Mouse (Mus musculus): ENCODE results near the gene Anxa9. TPM values are rescaled to one million over a fixed set of nuclear protein-coding genes. Genes with fewer than 3 reads are reported as not detected.

The Anxa9 gene
- total and polyA plus RNA-seq, 2 experiments from 2014 or later = 0.27 to 0.32 TPM

GRCm38 (mm10) chr3:95315094-95315843 is 8.3 kb upstream of the Anxa9 start:
- Histone ChIP-seq H3K9me3 (ENCODE audit: low read length) (no peaks in the 10 kb centered on the region), H3K4me2 (ENCODE audit: low read depth, low read length, poor library complexity, severe bottlenecking) (peak overlapping the region; percentile 76), H3K27ac (ENCODE audit: low read depth, low read length) (peak overlapping the region; percentile 94), H3K27me3 (ENCODE audit: insufficient read depth, low read length) (no peaks in the 10 kb centered on the region), H3K9ac (replicated peaks; ENCODE audit: low read length, poor library complexity, severe bottlenecking) (peak overlapping the region; percentile 96), H3K36me3 (ENCODE audit: insufficient read depth, low read length) (peaks cover 3% of the 10 kb centered on the region), H3K4me3 (ENCODE audit: low read depth, low read length) (peak overlapping the region; percentile 91), H3K4me1 (ENCODE audit: insufficient read depth, low read length) (0 out of 2 replicates have a peak, but pooled peaks cover 7% of the 10 kb centered on the region)
- WGBS = under 1% methylated on average over 60 of the region's 71 CpGs
- peak; percentile 76 for DNase-seq (ENCODE audit: low spot score)
- TF ChIP-seq CTCF (IDR thresholded peaks at IDR 0.05) = peak; percentile 57
- ATAC-seq (ENCODE audit: low FRiP score) = peak; percentile 89

GRCm38 (mm10) chr3:95314486-95315093 is 7.6 kb upstream of the Anxa9 start, which contains the start of gene Cers2:
TSS of gene Cers2 (plus strand) at chr3:95314791.
- Histone ChIP-seq H3K4me3 (ENCODE audit: low read depth, low read length) (peak within 1 kb of the TSS; percentile 91), H3K9me3 (ENCODE audit: low read length) (no peaks in the 10 kb centered on the region), H3K27me3 (ENCODE audit: insufficient read depth, low read length) (no peaks in the 10 kb centered on the region), H3K9ac (replicated peaks; ENCODE audit: low read length, poor library complexity, severe bottlenecking) (peak within 1 kb of the TSS; percentile 96), H3K4me2 (ENCODE audit: low read depth, low read length, poor library complexity, severe bottlenecking) (peak within 1 kb of the TSS; percentile 76), H3K36me3 (ENCODE audit: insufficient read depth, low read length) (no peaks in the 10 kb centered on the region), H3K4me1 (ENCODE audit: insufficient read depth, low read length) (0 out of 2 replicates have a peak, but pooled peaks cover 7% of the 10 kb centered on the region), H3K27ac (ENCODE audit: low read depth, low read length) (peak within 1 kb of the TSS; percentile 94)
- WGBS = 2% methylated on average over 27 of the region's 27 CpGs
- no peak; the same call in 1 of the 2 replicates for ATAC-seq (ENCODE audit: low FRiP score)
- peak; percentile 28 for DNase-seq (ENCODE audit: low spot score)
- TF ChIP-seq CTCF (IDR thresholded peaks at IDR 0.05) = no peak

- no peak for ATAC-seq (ENCODE audit: low FRiP score)
- H3K36me3 ChIP-seq (ENCODE audit: insufficient read depth, low read length) = no peaks in the 10 kb centered on the region
- H3K4me2 ChIP-seq (ENCODE audit: low read depth, low read length, poor library complexity, severe bottlenecking) = peak overlapping the region; percentile 76; the same call in 1 of the 2 replicates
- TF ChIP-seq CTCF (IDR thresholded peaks at IDR 0.05) = no peak
- H3K27ac ChIP-seq (ENCODE audit: low read depth, low read length) = 0 out of 2 replicates have a peak overlapping the region, but pooled peaks have one; percentile 94
- peak overlapping the region; percentile 91; the same call in 1 of the 2 replicates for H3K4me3 ChIP-seq (ENCODE audit: low read depth, low read length)
- H3K27me3 ChIP-seq (ENCODE audit: insufficient read depth, low read length) = no peaks in the 10 kb centered on the region
- H3K9me3 ChIP-seq (ENCODE audit: low read length) = no peaks in the 10 kb centered on the region
- 0 out of 2 replicates have a peak, but pooled peaks cover 7% of the 10 kb centered on the region for H3K4me1 ChIP-seq (ENCODE audit: insufficient read depth, low read length)
- 54% methylated on average over 6 of the region's 6 CpGs for WGBS
- H3K9ac ChIP-seq (replicated peaks; ENCODE audit: low read length, poor library complexity, severe bottlenecking) = no peak overlapping the region
- no peak for DNase-seq (ENCODE audit: low spot score)
Measured at GRCm38 (mm10) chr3:95314075-95314474, 7.1 kb upstream of the Anxa9 start.

GRCm38 (mm10) chr3:95313476-95313875 is 6.5 kb upstream of the Anxa9 start:
- H3K4me2 ChIP-seq (ENCODE audit: low read depth, low read length, poor library complexity, severe bottlenecking) = no peak overlapping the region
- DNase-seq (ENCODE audit: low spot score) (no peak), ATAC-seq (ENCODE audit: low FRiP score) (no peak)
- H3K4me1 ChIP-seq (ENCODE audit: insufficient read depth, low read length) = 0 out of 2 replicates have a peak, but pooled peaks cover 7% of the 10 kb centered on the region
- H3K27ac ChIP-seq (ENCODE audit: low read depth, low read length) = no peak overlapping the region
- H3K4me3 ChIP-seq (ENCODE audit: low read depth, low read length) = no peak overlapping the region
- TF ChIP-seq CTCF (IDR thresholded peaks at IDR 0.05) = no peak
- WGBS = 46% methylated on average over 7 of the region's 7 CpGs
- H3K9ac ChIP-seq (replicated peaks; ENCODE audit: low read length, poor library complexity, severe bottlenecking) = no peak overlapping the region
- no peaks in the 10 kb centered on the region for H3K9me3 ChIP-seq (ENCODE audit: low read length)
- no peaks in the 10 kb centered on the region for H3K36me3 ChIP-seq (ENCODE audit: insufficient read depth, low read length)
- H3K27me3 ChIP-seq (ENCODE audit: insufficient read depth, low read length) = no peaks in the 10 kb centered on the region

- no peak overlapping the region for H3K9ac ChIP-seq (replicated peaks; ENCODE audit: low read length, poor library complexity, severe bottlenecking)
- H3K27ac ChIP-seq (ENCODE audit: low read depth, low read length) = no peak overlapping the region
- no peaks in the 10 kb centered on the region for H3K27me3 ChIP-seq (ENCODE audit: insufficient read depth, low read length)
- no peak overlapping the region for H3K4me3 ChIP-seq (ENCODE audit: low read depth, low read length)
- no peaks in the 10 kb centered on the region for H3K9me3 ChIP-seq (ENCODE audit: low read length)
- DNase-seq (ENCODE audit: low spot score) (no peak), ATAC-seq (ENCODE audit: low FRiP score) (no peak)
- H3K4me2 ChIP-seq (ENCODE audit: low read depth, low read length, poor library complexity, severe bottlenecking) = no peak overlapping the region
- TF ChIP-seq CTCF (IDR thresholded peaks at IDR 0.05) = no peak
- H3K4me1 ChIP-seq (ENCODE audit: insufficient read depth, low read length) = 0 out of 2 replicates have a peak, but pooled peaks cover 7% of the 10 kb centered on the region
- 77% methylated on average over 6 of the region's 6 CpGs for WGBS
- H3K36me3 ChIP-seq (ENCODE audit: insufficient read depth, low read length) = no peaks in the 10 kb centered on the region
Measured at GRCm38 (mm10) chr3:95312623-95313022, 5.6 kb upstream of the Anxa9 start.

All from midbrain, postnatal 0 days (tissue).